25 mouse cellular contexts compared by ENCODE assay signal in genomic region chr4:120067592-120068235, GRCm38 (mm10). TPM values are rescaled to one million over a fixed set of nuclear protein-coding genes. Genes with fewer than 3 reads are reported as not detected.
DNase-seq lines count a peak whose midpoint lies in the region; ATAC-seq lines count a peak whose summit lies in the region.
"Had no signal": no experiment of that assay in that cellular context is flagged by ENCODE, and none has a peak within 500 bp of the region (broad histone marks: within the 10 kb centered on the region; RNA-seq: fewer than 3 reads in every experiment).

No protein-coding gene starts in this region.

- H3K27me3 ChIP-seq in midbrain, embryonic 11.5 days (ENCODE audit: control insufficient read depth, insufficient read depth, low read length): no peaks in the 10 kb centered on the region
- no peaks in the 10 kb centered on the region; the same call in 1 of the 2 replicates for H3K27me3 ChIP-seq in midbrain, embryonic 10.5 days (ENCODE audit: low read depth, poor library complexity, severe bottlenecking)
- H3K27me3 ChIP-seq: embryonic facial prominence, embryonic 15.5 days; heart, embryonic 15.5 days; hindbrain, embryonic 15.5 days had no signal

- no peak overlapping the region for H3K27ac ChIP-seq in midbrain, embryonic 11.5 days (ENCODE audit: low read depth, low read length)
- no peak overlapping the region for H3K27ac ChIP-seq in midbrain, embryonic 10.5 days (replicated peaks)
- H3K27ac ChIP-seq: embryonic facial prominence, embryonic 15.5 days; heart, adult 2 months; heart, embryonic 15.5 days; hindbrain, embryonic 15.5 days had no signal

- H3K9me3 ChIP-seq in midbrain, embryonic 11.5 days (ENCODE audit: control insufficient read depth, low read length): no peaks in the 10 kb centered on the region
- H3K9me3 ChIP-seq in midbrain, embryonic 10.5 days (replicated peaks): no peaks in the 10 kb centered on the region
- H3K9me3 ChIP-seq: embryonic facial prominence, embryonic 15.5 days; heart, embryonic 15.5 days; hindbrain, embryonic 15.5 days had no signal

- H3K4me2 ChIP-seq in midbrain, embryonic 11.5 days: no peak overlapping the region
- H3K4me2 ChIP-seq: embryonic facial prominence, embryonic 15.5 days; heart, embryonic 11.5 days; heart, embryonic 15.5 days; hindbrain, embryonic 15.5 days had no signal

- ATAC-seq in cerebellum, adult (ENCODE audit: insufficient number of reproducible peaks, low FRiP score, low TSS enrichment): no peak
- no peak for ATAC-seq in midbrain, embryonic 11.5 days (ENCODE audit: low FRiP score)
- ATAC-seq: forebrain, embryonic 16.5 days; intestine, embryonic 16.5 days had no signal

- WGBS in midbrain, embryonic 11.5 days: 85% methylated on average over 8 of the region's 8 CpGs
- WGBS in midbrain, embryonic 10.5 days: 89% methylated on average over 8 of the region's 8 CpGs

- no peak overlapping the region for H3K9ac ChIP-seq in midbrain, embryonic 11.5 days (ENCODE audit: low read length)
- H3K9ac ChIP-seq: embryonic facial prominence, embryonic 15.5 days; heart, embryonic 15.5 days; hindbrain, embryonic 15.5 days had no signal

- H3K4me3 ChIP-seq in midbrain, embryonic 11.5 days (ENCODE audit: low read depth, low read length): no peak overlapping the region
- no peak overlapping the region for H3K4me3 ChIP-seq in midbrain, embryonic 10.5 days
- H3K4me3 ChIP-seq: embryonic facial prominence, embryonic 15.5 days; erythroblast, embryonic 14.5 days; heart, adult 2 months; heart, embryonic 15.5 days; hindbrain, embryonic 15.5 days had no signal

- peak; percentile 26 for DNase-seq in adrenal gland, postnatal 10 days
- no peak for DNase-seq in adrenal gland, postnatal 25 days
- peak; percentile 34 for DNase-seq in cerebellum, adult 9-11 months
- DNase-seq in midbrain, embryonic 11.5 days (ENCODE audit: low spot score, missing footprints): peak; percentile 69
- DNase-seq in midbrain, embryonic 10.5 days (ENCODE audit: low spot score): no peak
- no peak for DNase-seq in thymus, postnatal 0 days (ENCODE audit: low spot score)

- H3K4me1 ChIP-seq in midbrain, embryonic 11.5 days (ENCODE audit: control insufficient read depth, insufficient read depth, low read length): no peaks in the 10 kb centered on the region
- H3K4me1 ChIP-seq in midbrain, embryonic 10.5 days: no peaks in the 10 kb centered on the region
- H3K4me1 ChIP-seq: embryonic facial prominence, embryonic 15.5 days had no signal

- H3K36me3 ChIP-seq in midbrain, embryonic 11.5 days (ENCODE audit: control insufficient read depth, insufficient read depth, low read length): no peaks in the 10 kb centered on the region
- no peaks in the 10 kb centered on the region for H3K36me3 ChIP-seq in midbrain, embryonic 10.5 days
- H3K36me3 ChIP-seq: embryonic facial prominence, embryonic 15.5 days; heart, embryonic 15.5 days; hindbrain, embryonic 15.5 days had no signal

RNA-seq across cellular contexts. Expression of gene AL607142.1, which starts 2.9 kb away (rescaled TPM):
- not detected for total RNA-seq in adrenal gland, postnatal 10 days (2021)
- not detected in 2 replicates for total RNA-seq in adrenal gland, postnatal 25 days (2021)
- not detected in 2 replicates for polyA plus RNA-seq in midbrain, embryonic 11.5 days (2014; fragmentation: Nextera tagmentation; extraction: Ambion mirVana)
- polyA plus RNA-seq in midbrain, embryonic 10.5 days (2016; fragmentation: Nextera tagmentation; extraction: Ambion mirVana): not detected in 2 replicates
- polyA plus RNA-seq in thymus, postnatal 0 days (2015; fragmentation: Nextera tagmentation; extraction: Ambion mirVana): not detected in 2 replicates
- total RNA-seq: common myeloid progenitor, adult 5-6 weeks; gastrocnemius, postnatal 10 days; gastrocnemius, postnatal 4 days; heart, adult 2 months; heart, postnatal 14 days; hematopoietic stem cell, adult 5-6 weeks; MEL had no signal
- polyA plus RNA-seq: C2C12; embryonic facial prominence, embryonic 11.5 days; embryonic facial prominence, embryonic 15.5 days; erythroblast, embryonic 14.5 days; forebrain, embryonic 11.5 days; forebrain, embryonic 16.5 days; frontal cortex, adult 2 months; heart, adult 2 months; heart, embryonic 11.5 days; heart, embryonic 15.5 days; hindbrain, embryonic 15.5 days; intestine, embryonic 16.5 days had no signal

Comparison
In these comparisons a context has a peak if more than half of its experiments do, and no peak if none do; other contexts are left out.
1. DNase-seq: peak in adrenal gland, postnatal 10 days (single experiment), cerebellum, adult 9-11 months (single experiment) and midbrain, embryonic 11.5 days (single experiment); none in adrenal gland, postnatal 25 days (single experiment), midbrain, embryonic 10.5 days (single experiment) and thymus, postnatal 0 days (single experiment).